Mouse (Mus musculus): Measurements from ENCODE around the gene AI854703.
A peak's percentile ranks its signal among the peaks of the same experiment; 100 is the strongest.

Gene AI854703

GRCm38 (mm10) chr6:48664750-48665149 lies 38.2 kb downstream of the AI854703 start:
- DNase-seq = no peak

- no peak for DNase-seq
These were observed 38.9 kb downstream of the AI854703 start for GRCm38 (mm10) chr6:48665471-48665870.

- no peak for DNase-seq
These were observed 39.6 kb downstream of the AI854703 start for GRCm38 (mm10) chr6:48666159-48666586.

- no peak for DNase-seq
These were observed 41.5 kb downstream of the AI854703 start for GRCm38 (mm10) chr6:48668022-48668421.

- DNase-seq = no peak
These were observed 42.9 kb downstream of the AI854703 start for GRCm38 (mm10) chr6:48669446-48669969.

GRCm38 (mm10) chr6:48674291-48675058 lies 47.9 kb downstream of the AI854703 start:
- DNase-seq = no peak

- peak in 1 of 2 experiments; percentile 30 for DNase-seq
These were observed 48.9 kb downstream of the AI854703 start for GRCm38 (mm10) chr6:48675400-48675930.

- DNase-seq = peak; percentile 50 to 70
These were observed 49.6 kb downstream of the AI854703 start, which contains the start of gene Gimap9 for GRCm38 (mm10) chr6:48675931-48676859. Gene Gimap9 (plus strand): TSS chr6:48676129.

- DNase-seq = no peak
These were observed 50.4 kb downstream of the AI854703 start for GRCm38 (mm10) chr6:48676860-48677415.

- no peak for DNase-seq
These were observed 51.2 kb downstream of the AI854703 start for GRCm38 (mm10) chr6:48677492-48678345.

GRCm38 (mm10) chr6:48678391-48678790 lies 51.8 kb downstream of the AI854703 start:
- DNase-seq = no peak

- DNase-seq = no peak
These were observed 53.1 kb downstream of the AI854703 start for GRCm38 (mm10) chr6:48679701-48680100.

GRCm38 (mm10) chr6:48680421-48680820 lies 53.9 kb downstream of the AI854703 start:
- DNase-seq = no peak

GRCm38 (mm10) chr6:48681472-48682090 lies 55.0 kb downstream of the AI854703 start:
- no peak for DNase-seq

GRCm38 (mm10) chr6:48682271-48682670 lies 55.7 kb downstream of the AI854703 start:
- DNase-seq = no peak

Measured in kidney, postnatal 4 days (tissue).